Mouse (Mus musculus) spleen, adult 2 months (tissue): Measurements from ENCODE around the gene Plcl1.

Experiments used
- CTCF ChIP-seq: fragments of 200-500 bp; IDR thresholded peaks from 2 replicates; pipeline ENCODE4 v1.5.1; 2011; ENCODE audit warnings: mild to moderate bottlenecking, inconsistent platforms; ENCODE audit not compliant: insufficient read depth, insufficient read length, insufficient replicate concordance; ENCODE audit errors: extremely low read depth
- POLR2A ChIP-seq: fragments of 200-500 bp; IDR thresholded peaks from 2 replicates; pipeline ENCODE4 v1.6.1; 2011; ENCODE audit warnings: low read depth, low read length, inconsistent platforms

GRCm38 (mm10) chr1:55570225-55570624, 164.5 kb downstream of the Plcl1 start:
- TF ChIP-seq CTCF (no peak), POLR2A (no peak)
